Mouse (Mus musculus): ENCODE measurements at regions not wholly inside any gene's neighbourhood (a gene's known extent, or its start where the extent isn't known, plus 50 kb on each side); places are given as distances from the start of the nearest gene placed in this dataset.
A peak's percentile ranks its signal among the peaks of the same experiment; 100 is the strongest.

GRCm38 (mm10) chr3:78077822-78078221 lies 1208.5 kb downstream of the Rapgef2 start:
- Histone ChIP-seq H3K36me3 (ENCODE audit: control insufficient read depth, insufficient read depth, low read length) (no peaks in the 10 kb centered on the region), H3K79me2 (ENCODE audit: control insufficient read depth, insufficient read depth, low read length) (no peaks in the 10 kb centered on the region), H3K27ac (replicated peaks; ENCODE audit: insufficient read depth, low read depth, low read length) (no peak overlapping the region), H3K9ac (ENCODE audit: low read depth, low read length) (no peak overlapping the region), H3K4me3 (ENCODE audit: insufficient read depth, low read depth, low read length) (no peak overlapping the region), H3K27me3 (ENCODE audit: control insufficient read depth, insufficient read depth, low read length) (no peaks in the 10 kb centered on the region), H3K4me1 (ENCODE audit: control insufficient read depth, insufficient read depth, low read length) (no peaks in the 10 kb centered on the region)
- TF ChIP-seq POLR2A (IDR thresholded peaks at IDR 0.05; ENCODE audit: extremely low read depth, insufficient read depth, low read length) (no peak), CTCF (IDR thresholded peaks at IDR 0.05; ENCODE audit: low read depth, low read length) (no peak)
- WGBS, result 79% methylated on average over 2 of the region's 2 CpGs
- no peak for DNase-seq (ENCODE audit: extremely low read depth, low read depth, low spot score)

GRCm38 (mm10) chr3:78077275-78077674 lies 1209.0 kb downstream of the Rapgef2 start:
- H3K27ac ChIP-seq (replicated peaks; ENCODE audit: insufficient read depth, low read depth, low read length), result no peak overlapping the region
- H3K36me3 ChIP-seq (ENCODE audit: control insufficient read depth, insufficient read depth, low read length), result no peaks in the 10 kb centered on the region
- H3K9ac ChIP-seq (ENCODE audit: low read depth, low read length), result no peak overlapping the region
- H3K79me2 ChIP-seq (ENCODE audit: control insufficient read depth, insufficient read depth, low read length), result no peaks in the 10 kb centered on the region
- H3K4me3 ChIP-seq (ENCODE audit: insufficient read depth, low read depth, low read length), result no peak overlapping the region
- H3K27me3 ChIP-seq (ENCODE audit: control insufficient read depth, insufficient read depth, low read length), result no peaks in the 10 kb centered on the region
- DNase-seq (ENCODE audit: extremely low read depth, low read depth, low spot score), result no peak
- WGBS, result 46% methylated on average over 1 of the region's 1 CpGs
- H3K4me1 ChIP-seq (ENCODE audit: control insufficient read depth, insufficient read depth, low read length), result no peaks in the 10 kb centered on the region
- TF ChIP-seq CTCF (IDR thresholded peaks at IDR 0.05; ENCODE audit: low read depth, low read length) (no peak), POLR2A (IDR thresholded peaks at IDR 0.05; ENCODE audit: extremely low read depth, insufficient read depth, low read length) (no peak)

- Histone ChIP-seq H3K9ac (ENCODE audit: low read depth, low read length) (no peak overlapping the region), H3K27me3 (ENCODE audit: control insufficient read depth, insufficient read depth, low read length) (no peaks in the 10 kb centered on the region), H3K4me1 (ENCODE audit: control insufficient read depth, insufficient read depth, low read length) (no peaks in the 10 kb centered on the region), H3K36me3 (ENCODE audit: control insufficient read depth, insufficient read depth, low read length) (no peaks in the 10 kb centered on the region), H3K4me3 (ENCODE audit: insufficient read depth, low read depth, low read length) (no peak overlapping the region), H3K27ac (replicated peaks; ENCODE audit: insufficient read depth, low read depth, low read length) (no peak overlapping the region), H3K79me2 (ENCODE audit: control insufficient read depth, insufficient read depth, low read length) (no peaks in the 10 kb centered on the region)
- no peak for TF ChIP-seq CTCF (IDR thresholded peaks at IDR 0.05; ENCODE audit: low read depth, low read length)
- TF ChIP-seq POLR2A (IDR thresholded peaks at IDR 0.05; ENCODE audit: extremely low read depth, insufficient read depth, low read length), result no peak
- 35% methylated on average over 1 of the region's 1 CpGs for WGBS
- DNase-seq (ENCODE audit: extremely low read depth, low read depth, low spot score), result no peak
Measured at GRCm38 (mm10) chr3:78073040-78073439, 1213.3 kb downstream of the Rapgef2 start.

- TF ChIP-seq CTCF (IDR thresholded peaks at IDR 0.05; ENCODE audit: low read depth, low read length) (no peak), POLR2A (IDR thresholded peaks at IDR 0.05; ENCODE audit: extremely low read depth, insufficient read depth, low read length) (no peak)
- peaks cover 1% of the 10 kb centered on the region; the same call in 1 of the 2 replicates for H3K4me1 ChIP-seq (ENCODE audit: control insufficient read depth, insufficient read depth, low read length)
- WGBS, result 36% methylated on average over 3 of the region's 3 CpGs
- no peak overlapping the region for H3K4me3 ChIP-seq (ENCODE audit: insufficient read depth, low read depth, low read length)
- no peaks in the 10 kb centered on the region for H3K27me3 ChIP-seq (ENCODE audit: control insufficient read depth, insufficient read depth, low read length)
- no peaks in the 10 kb centered on the region for H3K79me2 ChIP-seq (ENCODE audit: control insufficient read depth, insufficient read depth, low read length)
- no peak overlapping the region for H3K9ac ChIP-seq (ENCODE audit: low read depth, low read length)
- H3K27ac ChIP-seq (replicated peaks; ENCODE audit: insufficient read depth, low read depth, low read length), result no peak overlapping the region
- peak; percentile 2 for DNase-seq (ENCODE audit: extremely low read depth, low read depth, low spot score)
- H3K36me3 ChIP-seq (ENCODE audit: control insufficient read depth, insufficient read depth, low read length), result no peaks in the 10 kb centered on the region
Measured at GRCm38 (mm10) chr3:78067113-78067639, 1219.1 kb downstream of the Rapgef2 start.

GRCm38 (mm10) chr3:78066336-78066735 lies 1220.0 kb downstream of the Rapgef2 start:
- H3K27ac ChIP-seq (replicated peaks; ENCODE audit: insufficient read depth, low read depth, low read length), result no peak overlapping the region
- H3K36me3 ChIP-seq (ENCODE audit: control insufficient read depth, insufficient read depth, low read length), result no peaks in the 10 kb centered on the region
- peaks cover 1% of the 10 kb centered on the region; the same call in 1 of the 2 replicates for H3K4me1 ChIP-seq (ENCODE audit: control insufficient read depth, insufficient read depth, low read length)
- WGBS, result 74% methylated on average over 4 of the region's 4 CpGs
- H3K27me3 ChIP-seq (ENCODE audit: control insufficient read depth, insufficient read depth, low read length), result no peaks in the 10 kb centered on the region
- no peak for DNase-seq (ENCODE audit: extremely low read depth, low read depth, low spot score)
- no peaks in the 10 kb centered on the region for H3K79me2 ChIP-seq (ENCODE audit: control insufficient read depth, insufficient read depth, low read length)
- no peak overlapping the region for H3K9ac ChIP-seq (ENCODE audit: low read depth, low read length)
- H3K4me3 ChIP-seq (ENCODE audit: insufficient read depth, low read depth, low read length), result no peak overlapping the region
- no peak for TF ChIP-seq CTCF (IDR thresholded peaks at IDR 0.05; ENCODE audit: low read depth, low read length)
- no peak for TF ChIP-seq POLR2A (IDR thresholded peaks at IDR 0.05; ENCODE audit: extremely low read depth, insufficient read depth, low read length)

GRCm38 (mm10) chr3:78062549-78062948 lies 1223.8 kb downstream of the Rapgef2 start:
- Histone ChIP-seq H3K4me1 (ENCODE audit: control insufficient read depth, insufficient read depth, low read length) (peaks cover 1% of the 10 kb centered on the region; the same call in 1 of the 2 replicates), H3K27me3 (ENCODE audit: control insufficient read depth, insufficient read depth, low read length) (no peaks in the 10 kb centered on the region), H3K36me3 (ENCODE audit: control insufficient read depth, insufficient read depth, low read length) (no peaks in the 10 kb centered on the region), H3K27ac (replicated peaks; ENCODE audit: insufficient read depth, low read depth, low read length) (no peak overlapping the region), H3K79me2 (ENCODE audit: control insufficient read depth, insufficient read depth, low read length) (no peaks in the 10 kb centered on the region), H3K9ac (ENCODE audit: low read depth, low read length) (no peak overlapping the region), H3K4me3 (ENCODE audit: insufficient read depth, low read depth, low read length) (no peak overlapping the region)
- 65% methylated on average over 3 of the region's 3 CpGs for WGBS
- peak; percentile 19 for DNase-seq (ENCODE audit: extremely low read depth, low read depth, low spot score)
- TF ChIP-seq POLR2A (IDR thresholded peaks at IDR 0.05; ENCODE audit: extremely low read depth, insufficient read depth, low read length), result no peak
- no peak for TF ChIP-seq CTCF (IDR thresholded peaks at IDR 0.05; ENCODE audit: low read depth, low read length)

Data from liver, adult 2 months (tissue).